Mouse (Mus musculus): ENCODE measurements around the gene Mri1.

DNA sequence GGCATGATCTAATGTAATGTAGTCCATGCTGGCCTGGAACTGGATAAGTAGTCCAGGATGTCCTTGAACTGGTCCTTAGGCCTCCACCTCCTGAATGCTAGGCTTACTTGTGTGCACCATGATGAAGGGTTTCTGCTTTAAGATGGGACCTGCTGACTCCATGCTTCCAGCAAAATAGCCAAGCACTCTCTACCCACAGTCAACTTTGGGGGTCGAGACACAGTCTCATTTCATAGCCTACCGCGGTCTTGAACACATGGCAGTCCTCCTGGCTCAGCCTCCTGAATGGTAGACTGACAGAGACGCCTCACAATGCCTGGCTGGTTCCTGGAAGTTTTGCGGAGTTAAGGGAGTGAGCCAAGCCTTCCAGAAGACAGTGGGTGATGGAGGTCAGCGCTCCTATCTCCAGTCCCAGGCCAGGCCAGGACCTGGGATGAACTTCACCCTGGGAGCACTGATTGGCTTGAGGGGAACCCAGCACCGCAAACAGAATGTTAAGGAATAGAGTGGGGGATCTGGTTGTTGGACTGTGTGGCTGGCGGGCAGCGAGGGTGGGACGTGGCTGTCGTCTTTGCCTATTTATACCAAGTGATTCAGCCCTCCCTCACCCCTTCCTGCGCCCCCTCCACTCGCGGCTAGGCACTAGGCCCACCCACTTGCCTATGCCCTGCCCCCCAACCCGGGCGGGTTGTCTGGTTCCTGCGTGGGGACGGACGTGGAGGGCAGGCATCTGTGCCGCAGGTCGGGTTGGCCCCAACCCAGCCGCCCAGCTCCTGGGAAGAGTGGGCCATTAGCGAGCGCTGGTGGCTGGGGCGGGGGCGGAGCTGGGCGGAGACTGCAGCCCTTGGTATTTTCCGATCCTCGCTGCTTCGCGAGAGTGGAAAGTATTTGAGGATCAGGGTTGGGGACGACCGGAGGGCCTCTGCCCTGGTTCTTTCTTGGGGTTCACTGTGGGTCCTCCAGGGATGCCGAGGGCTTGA is 53.9 kb downstream of the Mri1 start:
- TF ChIP-seq EP300 (IDR thresholded peaks at IDR 0.05; ENCODE audit: insufficient read depth, low read depth, low read length) (peak; percentile 81), CTCF (IDR thresholded peaks at IDR 0.05) (no peak)
